Mouse (Mus musculus): ENCODE data around the gene Dgki. TPM values are rescaled to one million over a fixed set of nuclear protein-coding genes. Genes with fewer than 3 reads are reported as not detected.

The Dgki gene
- polyA plus RNA-seq (2015; fragmentation: Nextera tagmentation; extraction: Ambion mirVana): 0.24 and 0.60 TPM in 2 replicates

GRCm38 (mm10) chr6:37299562-37300390, at the start of gene Dgki:
Gene Dgki, minus strand, starts transcription at chr6:37300184.
- Histone ChIP-seq H3K36me3 (no peaks in the 10 kb centered on the region), H3K9me3 (no peaks in the 10 kb centered on the region), H3K4me1 (peaks cover 15% of the 10 kb centered on the region), H3K27ac (no peak within 1 kb of the TSS), H3K4me3 (peak within 1 kb of the TSS; percentile 53), H3K4me2 (peak within 1 kb of the TSS; percentile 96), H3K27me3 (peaks cover 51% of the 10 kb centered on the region), H3K9ac (peak within 1 kb of the TSS; percentile 16; the same call in 1 of the 2 replicates)
- ATAC-seq (ENCODE audit: borderline replicate concordance, extremely low read depth, low FRiP score, low TSS enrichment): peak; percentile 65; the same call in 1 of the 2 replicates
- WGBS: under 1% methylated on average over 61 of the region's 65 CpGs

DNA sequence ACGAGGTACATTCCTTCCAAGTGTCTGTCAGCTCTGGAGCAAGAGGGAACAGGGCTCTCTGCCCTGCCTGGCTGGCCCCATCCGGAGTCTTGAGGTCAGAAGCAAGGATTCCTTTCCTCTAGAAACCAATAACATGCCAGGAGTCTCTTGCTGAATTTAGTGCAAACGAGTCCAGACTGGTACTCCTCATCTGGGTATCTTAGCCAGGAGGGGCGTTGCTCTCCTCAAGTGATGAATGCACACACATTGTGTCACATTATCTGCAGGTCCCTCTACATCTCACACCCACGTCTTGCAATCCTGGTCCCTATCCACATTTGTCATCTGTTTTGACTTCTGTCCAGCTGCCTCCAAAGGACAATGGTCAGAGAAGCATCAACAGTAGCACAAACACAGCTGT, 47.6 kb upstream of the Dgki start:
- no peaks in the 10 kb centered on the region for H3K4me1 ChIP-seq
- H3K4me3 ChIP-seq: no peak overlapping the region
- ATAC-seq (ENCODE audit: borderline replicate concordance, extremely low read depth, low FRiP score, low TSS enrichment): no peak
- H3K9ac ChIP-seq: no peak overlapping the region
- no peak overlapping the region for H3K27ac ChIP-seq
- peaks cover 41% of the 10 kb centered on the region for H3K36me3 ChIP-seq
- WGBS: 77% methylated on average over 5 of the region's 5 CpGs
- H3K9me3 ChIP-seq: no peaks in the 10 kb centered on the region
- H3K4me2 ChIP-seq: no peak overlapping the region
- no peaks in the 10 kb centered on the region for H3K27me3 ChIP-seq

DNA sequence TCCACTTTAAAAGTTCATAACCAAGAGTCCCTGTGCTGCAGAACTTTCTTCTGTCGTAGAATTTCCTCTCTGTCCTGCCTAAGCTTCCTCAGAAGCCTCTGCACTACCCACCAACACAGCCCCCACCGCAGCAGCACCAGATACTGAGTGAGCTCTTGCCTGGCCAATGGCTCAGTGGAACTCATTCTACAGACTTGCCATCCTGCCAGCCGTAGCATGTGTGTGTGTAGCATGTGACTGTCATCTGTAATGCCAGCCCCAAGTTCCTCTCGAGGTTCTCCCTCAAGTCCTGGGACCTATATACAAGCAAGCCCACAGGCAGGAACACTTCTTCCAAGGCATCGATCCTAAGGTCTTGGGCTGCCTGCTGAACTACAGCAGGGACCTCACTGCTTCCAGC, 38.1 kb upstream of the Dgki start:
- H3K36me3 ChIP-seq: peaks cover 37% of the 10 kb centered on the region
- H3K9ac ChIP-seq: no peak overlapping the region
- H3K27me3 ChIP-seq: no peaks in the 10 kb centered on the region
- H3K27ac ChIP-seq: 0 out of 2 replicates have a peak overlapping the region, but pooled peaks have one; percentile 84
- H3K4me3 ChIP-seq: no peak overlapping the region
- ATAC-seq (ENCODE audit: borderline replicate concordance, extremely low read depth, low FRiP score, low TSS enrichment): no peak
- no peak overlapping the region for H3K4me2 ChIP-seq
- WGBS: 82% methylated on average over 5 of the region's 5 CpGs
- peaks cover 13% of the 10 kb centered on the region for H3K4me1 ChIP-seq
- no peaks in the 10 kb centered on the region for H3K9me3 ChIP-seq

- Histone ChIP-seq H3K4me2 (peak overlapping the region; percentile 4; the same call in 1 of the 2 replicates), H3K27me3 (no peaks in the 10 kb centered on the region), H3K36me3 (peaks cover 48% of the 10 kb centered on the region), H3K27ac (peak overlapping the region; percentile 84), H3K9ac (no peak overlapping the region), H3K9me3 (no peaks in the 10 kb centered on the region), H3K4me3 (no peak overlapping the region), H3K4me1 (peaks cover 13% of the 10 kb centered on the region)
- ATAC-seq (ENCODE audit: borderline replicate concordance, extremely low read depth, low FRiP score, low TSS enrichment): peak; percentile 80
- WGBS: 14% methylated on average over 5 of the region's 5 CpGs
Measured at GRCm38 (mm10) chr6:37336831-37337260, 36.9 kb upstream of the Dgki start.

DNA sequence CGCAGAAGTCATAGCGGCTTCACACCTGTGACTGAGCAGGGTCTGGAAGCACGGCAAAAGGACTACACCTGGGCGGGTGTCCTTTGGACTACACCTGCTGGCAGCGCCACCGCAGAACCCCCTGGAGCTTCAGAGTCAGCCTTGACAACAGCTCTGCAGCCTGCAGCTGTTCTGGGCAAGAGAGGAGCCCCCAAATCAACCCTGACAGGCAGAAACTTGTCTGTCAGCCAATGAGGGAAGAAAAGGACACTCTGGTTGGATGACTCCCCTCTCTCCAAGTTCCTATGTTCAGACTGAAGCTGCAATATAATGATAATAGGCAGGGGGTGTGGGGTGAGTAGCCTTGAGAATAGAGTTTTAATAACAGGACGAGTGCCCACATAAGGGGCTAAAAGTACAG, 36.4 kb upstream of the Dgki start:
- H3K27ac ChIP-seq: peak overlapping the region; percentile 84
- peaks cover 13% of the 10 kb centered on the region for H3K4me1 ChIP-seq
- no peak overlapping the region for H3K9ac ChIP-seq
- 49% methylated on average over 7 of the region's 7 CpGs for WGBS
- no peaks in the 10 kb centered on the region for H3K27me3 ChIP-seq
- no peaks in the 10 kb centered on the region for H3K9me3 ChIP-seq
- H3K4me2 ChIP-seq: no peak overlapping the region
- peaks cover 53% of the 10 kb centered on the region for H3K36me3 ChIP-seq
- no peak overlapping the region for H3K4me3 ChIP-seq
- 0 out of 2 replicates have a peak, but pooled peaks have one; percentile 29 for ATAC-seq (ENCODE audit: borderline replicate concordance, extremely low read depth, low FRiP score, low TSS enrichment)

GRCm38 (mm10) chr6:37332846-37333245, 32.9 kb upstream of the Dgki start:
- ATAC-seq (ENCODE audit: borderline replicate concordance, extremely low read depth, low FRiP score, low TSS enrichment): no peak
- H3K9me3 ChIP-seq: no peaks in the 10 kb centered on the region
- H3K36me3 ChIP-seq: peaks cover 56% of the 10 kb centered on the region
- H3K4me1 ChIP-seq: peaks cover 31% of the 10 kb centered on the region
- 55% methylated on average over 10 of the region's 10 CpGs for WGBS
- no peak overlapping the region for H3K27ac ChIP-seq
- H3K27me3 ChIP-seq: no peaks in the 10 kb centered on the region
- no peak overlapping the region for H3K4me2 ChIP-seq
- H3K9ac ChIP-seq: no peak overlapping the region
- H3K4me3 ChIP-seq: no peak overlapping the region

GRCm38 (mm10) chr6:37329901-37330864, 30.2 kb upstream of the Dgki start:
- peak; percentile 66 for ATAC-seq (ENCODE audit: borderline replicate concordance, extremely low read depth, low FRiP score, low TSS enrichment)
- Histone ChIP-seq H3K27me3 (no peaks in the 10 kb centered on the region), H3K4me2 (no peak overlapping the region), H3K36me3 (peaks cover 47% of the 10 kb centered on the region), H3K27ac (peak overlapping the region; percentile 55), H3K4me1 (peaks cover 24% of the 10 kb centered on the region), H3K9ac (no peak overlapping the region), H3K4me3 (no peak overlapping the region), H3K9me3 (no peaks in the 10 kb centered on the region)
- WGBS: 40% methylated on average over 5 of the region's 5 CpGs

DNA sequence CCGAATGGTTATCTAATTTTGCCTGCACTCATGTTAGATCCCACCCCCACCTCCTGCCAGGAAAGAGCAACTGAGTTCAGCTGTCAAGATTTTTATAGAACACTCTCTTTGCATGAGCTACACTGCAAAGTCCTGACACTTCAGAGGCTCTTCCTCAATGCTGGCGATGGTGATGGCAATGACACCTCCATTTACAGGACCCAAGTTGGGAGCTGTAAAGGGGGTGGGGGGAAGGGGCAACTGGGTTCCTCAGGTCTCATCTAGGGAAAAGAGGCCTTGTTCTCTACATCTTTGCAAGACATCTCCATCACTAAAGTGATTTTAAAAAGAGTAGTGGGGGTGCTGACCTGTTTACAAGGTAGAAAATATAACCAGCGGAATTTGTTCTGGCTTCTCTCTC, 29.4 kb upstream of the Dgki start:
- Histone ChIP-seq H3K4me3 (no peak overlapping the region), H3K4me1 (peaks cover 24% of the 10 kb centered on the region), H3K27ac (0 out of 2 replicates have a peak overlapping the region, but pooled peaks have one; percentile 55), H3K4me2 (no peak overlapping the region), H3K9ac (no peak overlapping the region), H3K36me3 (peaks cover 40% of the 10 kb centered on the region), H3K27me3 (no peaks in the 10 kb centered on the region), H3K9me3 (no peaks in the 10 kb centered on the region)
- WGBS: 61% methylated on average over 3 of the region's 3 CpGs
- ATAC-seq (ENCODE audit: borderline replicate concordance, extremely low read depth, low FRiP score, low TSS enrichment): no peak

- Histone ChIP-seq H3K27ac (no peak overlapping the region), H3K4me1 (peaks cover 24% of the 10 kb centered on the region)
Measured at GRCm38 (mm10) chr6:37328671-37329070, 28.7 kb upstream of the Dgki start.

DNA sequence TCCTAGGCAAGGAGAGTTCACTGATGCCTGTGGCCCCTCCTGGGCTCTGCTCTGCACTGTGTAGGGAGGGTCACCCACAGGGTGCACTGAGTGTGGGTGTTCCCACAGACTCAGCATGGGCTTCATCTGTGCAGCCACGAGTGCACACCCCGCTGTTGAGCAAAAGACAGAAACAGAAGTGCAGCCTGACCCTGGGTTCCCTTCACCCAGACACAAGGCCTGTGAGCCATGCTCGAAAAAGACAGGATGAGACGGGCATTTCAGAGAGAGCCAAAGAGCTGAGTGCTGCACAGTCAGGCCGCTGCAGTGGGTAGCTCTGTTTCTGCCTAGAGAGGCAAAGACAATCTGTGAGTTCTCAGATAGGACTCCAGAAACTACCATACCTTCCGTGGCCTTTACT, 27.5 kb upstream of the Dgki start:
- Histone ChIP-seq H3K4me3 (no peak overlapping the region), H3K27me3 (no peaks in the 10 kb centered on the region), H3K36me3 (peaks cover 22% of the 10 kb centered on the region), H3K9ac (no peak overlapping the region), H3K4me2 (no peak overlapping the region), H3K4me1 (peaks cover 24% of the 10 kb centered on the region), H3K9me3 (no peaks in the 10 kb centered on the region), H3K27ac (no peak overlapping the region)
- 69% methylated on average over 6 of the region's 6 CpGs for WGBS
- no peak for ATAC-seq (ENCODE audit: borderline replicate concordance, extremely low read depth, low FRiP score, low TSS enrichment)

More at GRCm38 (mm10) chr6:37328671-37329070, 28.7 kb upstream of the Dgki start:
- ATAC-seq (ENCODE audit: borderline replicate concordance, extremely low read depth, low FRiP score, low TSS enrichment): no peak
- Histone ChIP-seq H3K9me3 (no peaks in the 10 kb centered on the region), H3K36me3 (peaks cover 33% of the 10 kb centered on the region), H3K9ac (no peak overlapping the region), H3K4me3 (no peak overlapping the region), H3K4me2 (no peak overlapping the region), H3K27me3 (no peaks in the 10 kb centered on the region)
- WGBS: 49% methylated on average over 7 of the region's 7 CpGs

DNA sequence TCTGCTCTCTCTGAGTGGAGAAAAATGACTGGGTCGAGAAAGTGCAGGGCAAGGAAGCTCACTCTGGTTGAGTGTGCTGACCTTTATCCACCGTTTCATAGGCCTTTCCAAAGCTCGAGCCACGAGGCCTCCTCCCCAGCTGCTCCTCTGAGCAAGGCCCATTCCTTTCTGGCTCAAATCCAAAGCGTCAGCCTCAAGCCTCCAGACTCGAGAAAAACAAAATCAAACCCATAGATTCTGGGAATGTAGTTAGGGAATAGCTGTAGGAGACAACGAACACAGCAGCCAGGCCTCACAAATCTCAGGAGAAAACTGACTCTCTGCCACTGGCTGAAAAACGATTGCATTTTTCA, 26.6 kb upstream of the Dgki start:
- ATAC-seq (ENCODE audit: borderline replicate concordance, extremely low read depth, low FRiP score, low TSS enrichment): no peak; the same call in 1 of the 2 replicates
- Histone ChIP-seq H3K4me2 (no peak overlapping the region), H3K4me1 (peaks cover 24% of the 10 kb centered on the region), H3K36me3 (peaks cover 13% of the 10 kb centered on the region), H3K27ac (peak overlapping the region; percentile 3), H3K27me3 (no peaks in the 10 kb centered on the region), H3K9me3 (no peaks in the 10 kb centered on the region), H3K9ac (no peak overlapping the region), H3K4me3 (no peak overlapping the region)
- WGBS: 26% methylated on average over 8 of the region's 8 CpGs

All from lung, embryonic 15.5 days (tissue).